Mouse (Mus musculus) erythroblast, adult 5-6 weeks (primary cell): ENCODE measurements around the gene Nutf2-ps1. TPM values are rescaled to one million over a fixed set of nuclear protein-coding genes. Genes with fewer than 3 reads are reported as not detected.

ENCODE experiments used
- ATAC-seq: replicated peaks from 2 replicates; pipeline ENCODE4 v1.8.0; 2016; ENCODE audit warnings: moderate number of reproducible peaks, mild to moderate bottlenecking, moderate TSS enrichment, inconsistent platforms; ENCODE audit not compliant: poor library complexity, low FRiP score, severe bottlenecking
- total RNA-seq, 2 experiments: library from RNA; stranded (forward) in 1 of 2; stranded (reverse) in 1 of 2; fragments of 150-400 nt in 1 of 2; fragments of 200-764, 138-1000 nt in 1 of 2; gene quantifications; 2 replicates each; pipeline versions ENCODE4 v1.2.3 to v1.2.4; 2015 to 2017; ENCODE audit warnings: low replicate concordance in 2 of 2

The Nutf2-ps1 gene
- total RNA-seq, 2 experiments from 2014 or later, result 4.0 to 52.3 TPM

GRCm38 (mm10) chr19:53571501-53572428 lies 17.1 kb downstream of the Nutf2-ps1 start:
- ATAC-seq, result no peak

DNA sequence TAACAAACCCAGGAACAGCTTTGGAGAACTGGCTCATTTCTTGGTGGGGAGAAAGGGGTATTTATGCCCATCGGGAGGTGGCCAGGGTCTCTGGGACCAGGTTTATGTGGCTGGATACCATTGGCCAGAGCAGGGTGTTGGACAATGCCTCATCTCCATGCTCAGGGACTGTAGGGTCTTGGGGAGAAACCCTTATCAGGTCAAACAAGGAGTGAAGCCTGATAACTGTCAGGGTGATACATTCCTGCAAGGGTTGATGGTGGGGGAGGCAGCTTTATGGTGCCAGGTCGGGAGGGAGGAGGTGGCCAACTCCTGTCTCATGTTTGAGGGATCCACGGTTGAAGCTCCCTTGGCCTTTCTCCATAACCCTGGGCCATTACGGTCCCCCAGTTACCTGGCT lies 17.8 kb downstream of the Nutf2-ps1 start:
- ATAC-seq, result no peak

DNA sequence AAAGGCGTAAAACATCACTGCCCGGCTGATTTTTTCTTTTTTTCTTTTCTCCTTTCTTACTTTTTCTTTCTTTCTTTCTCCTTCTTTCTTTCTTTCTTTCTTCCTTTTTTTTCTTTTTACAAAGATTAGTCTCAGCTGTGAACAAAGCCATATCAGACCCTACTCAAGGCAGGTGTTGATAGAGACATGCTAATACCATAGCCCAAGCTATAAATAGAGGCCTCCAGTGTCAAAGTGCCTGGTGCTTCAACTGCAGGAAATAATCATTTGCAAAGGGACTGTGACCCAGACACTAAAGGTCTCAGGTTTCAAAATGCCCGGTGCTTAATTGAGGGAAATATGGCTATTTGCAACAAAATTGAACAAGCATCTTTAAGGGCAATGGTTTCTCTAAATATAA lies 20.3 kb downstream of the Nutf2-ps1 start:
- ATAC-seq, result no peak

DNA sequence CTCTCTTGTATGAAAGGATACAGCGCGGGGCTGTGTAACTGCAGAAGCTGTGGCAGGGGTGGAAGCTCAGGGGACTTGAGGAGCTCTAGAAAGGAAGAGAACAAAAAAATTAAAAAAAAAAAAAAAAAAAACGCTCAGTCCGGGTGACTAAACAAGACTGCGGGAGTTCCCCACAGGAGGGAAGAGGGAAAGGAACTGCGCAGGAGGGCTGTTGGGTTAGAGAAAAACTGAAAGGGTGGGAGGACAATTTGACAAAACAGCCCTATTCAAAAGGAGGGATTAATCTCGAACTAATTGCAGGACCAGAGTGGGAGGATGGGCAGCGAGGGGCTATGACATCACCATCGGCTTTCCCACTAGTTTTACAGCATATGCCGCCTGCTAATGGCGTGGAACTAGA lies 21.0 kb downstream of the Nutf2-ps1 start:
- no peak for ATAC-seq

GRCm38 (mm10) chr19:53565565-53566277 lies 23.1 kb downstream of the Nutf2-ps1 start:
- no peak for ATAC-seq

DNA sequence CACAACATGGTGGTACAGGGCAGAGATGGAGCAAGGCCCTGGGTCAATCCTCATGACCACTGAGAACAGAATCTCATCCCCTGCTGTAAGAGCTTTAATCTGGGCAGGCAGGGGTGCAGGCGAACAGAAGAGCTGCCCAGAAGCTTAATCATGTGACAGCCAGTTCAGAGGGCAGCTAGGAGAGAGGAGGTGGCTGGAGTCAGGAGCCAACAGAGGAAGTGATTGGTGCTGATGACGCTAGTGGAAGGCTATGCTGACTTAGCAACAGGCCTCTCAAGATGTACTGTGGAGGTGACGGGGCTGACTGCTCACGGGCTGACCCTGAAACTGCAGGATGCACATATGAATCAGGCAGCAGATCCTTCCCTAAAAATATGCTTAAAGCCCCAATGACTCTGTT lies 24.7 kb downstream of the Nutf2-ps1 start:
- ATAC-seq, result no peak; the same call in 1 of the 2 replicates

- no peak for ATAC-seq
These were observed 28.4 kb downstream of the Nutf2-ps1 start for GRCm38 (mm10) chr19:53560436-53560835.

- ATAC-seq, result no peak
These were observed 31.5 kb downstream of the Nutf2-ps1 start for GRCm38 (mm10) chr19:53557267-53557936.

DNA sequence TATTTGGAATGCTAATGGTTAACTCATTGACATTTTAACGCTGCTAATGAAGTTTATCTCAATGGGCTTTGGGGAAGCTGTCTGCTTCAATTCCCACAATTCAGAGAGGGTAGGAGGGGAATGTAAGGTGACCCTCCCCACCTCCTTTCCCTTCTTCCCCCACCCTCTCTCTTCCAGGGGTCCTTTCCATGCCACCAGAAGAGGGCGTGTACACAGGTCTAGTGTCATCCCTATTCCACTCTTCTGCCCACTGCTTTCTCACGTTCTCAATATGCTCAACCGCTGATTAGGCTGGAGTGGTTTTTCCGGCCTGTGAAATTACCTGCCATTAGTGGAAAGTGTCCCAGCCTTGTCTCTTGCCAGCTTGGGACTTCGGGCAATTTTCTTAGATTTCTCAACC lies 32.0 kb downstream of the Nutf2-ps1 start:
- ATAC-seq, result no peak

DNA sequence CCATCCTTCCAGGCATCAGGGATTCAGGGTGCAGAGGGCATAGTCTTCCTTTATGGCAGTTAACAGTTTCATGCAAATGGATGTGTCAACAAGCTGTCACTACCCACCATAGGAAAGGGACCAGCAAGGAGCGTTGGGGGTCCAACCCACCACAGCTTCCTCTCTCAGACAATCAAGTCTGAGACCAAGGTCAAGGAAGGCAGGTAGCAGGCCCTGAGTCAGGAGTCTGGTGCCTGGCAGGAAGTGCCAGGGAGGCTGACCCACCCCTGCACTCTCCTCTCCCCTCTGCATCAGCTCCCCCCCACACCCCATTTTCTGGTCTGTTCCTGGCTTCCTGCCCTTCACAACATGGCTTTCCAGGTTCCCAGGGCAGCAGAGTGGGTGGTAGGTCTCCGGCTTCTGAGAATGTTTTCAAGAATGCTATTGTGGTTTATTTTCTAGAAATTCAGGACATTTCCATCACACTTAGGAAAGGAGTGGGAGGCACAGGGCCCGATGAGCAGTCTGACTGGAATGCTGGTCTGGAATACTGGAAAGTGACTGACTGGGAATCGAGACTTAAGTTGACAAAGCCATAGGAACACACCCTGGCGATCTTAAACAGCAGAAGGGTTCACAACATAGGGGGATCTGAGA lies 33.8 kb downstream of the Nutf2-ps1 start:
- ATAC-seq, result no peak

- ATAC-seq, result no peak
These were observed 34.5 kb downstream of the Nutf2-ps1 start for GRCm38 (mm10) chr19:53554402-53554801.

GRCm38 (mm10) chr19:53552795-53553194 lies 36.1 kb downstream of the Nutf2-ps1 start:
- no peak for ATAC-seq

DNA sequence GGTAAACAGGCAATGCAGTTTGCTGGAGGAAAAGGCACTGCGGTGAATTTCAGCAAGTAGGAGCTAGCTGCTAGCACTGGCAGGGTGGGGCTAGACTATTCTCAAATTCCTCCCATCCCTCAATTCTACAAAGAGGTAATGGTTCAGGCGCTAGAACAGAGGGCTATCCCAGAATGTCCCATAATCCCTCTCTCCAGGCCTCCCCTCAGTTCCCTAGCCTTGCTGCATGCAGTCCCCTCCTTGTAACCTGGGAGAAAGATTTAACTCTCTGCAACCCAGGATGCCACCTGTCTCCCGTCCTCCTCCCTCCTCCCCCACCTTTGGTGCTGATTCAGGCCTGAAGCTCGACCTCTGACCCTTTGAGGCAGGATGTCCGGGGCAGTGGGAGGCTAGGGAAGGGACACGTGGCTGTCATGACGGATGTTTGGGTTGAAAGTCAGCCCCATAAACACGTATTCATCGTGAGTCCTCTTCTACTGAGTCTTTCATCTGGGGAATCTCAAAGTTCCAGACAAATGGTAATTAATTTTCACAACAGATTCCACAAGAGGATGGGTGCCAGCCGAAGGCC lies 36.6 kb downstream of the Nutf2-ps1 start:
- ATAC-seq, result no peak

DNA sequence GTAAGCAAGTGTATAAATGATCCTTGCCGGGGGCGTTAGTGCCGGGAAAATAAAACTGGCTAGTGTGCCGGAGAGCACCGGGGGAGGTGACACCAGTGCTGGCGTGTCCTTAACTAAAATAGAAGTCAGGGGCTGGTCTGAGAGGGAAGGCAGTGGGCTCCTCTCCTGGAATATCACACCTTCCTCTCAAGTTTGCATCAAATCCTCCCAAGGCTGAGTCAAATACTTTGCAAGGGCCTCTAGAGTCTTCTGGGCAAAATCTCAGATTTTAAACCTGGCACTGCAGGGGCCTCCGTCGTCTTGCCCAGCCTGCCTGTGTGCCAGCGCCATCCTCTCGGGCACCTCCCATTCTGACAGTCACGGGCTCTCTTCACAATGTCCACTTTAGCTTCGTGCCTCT lies 37.9 kb downstream of the Nutf2-ps1 start:
- ATAC-seq, result no peak

- no peak for ATAC-seq
These were observed 41.3 kb downstream of the Nutf2-ps1 start for GRCm38 (mm10) chr19:53547597-53547996.

DNA sequence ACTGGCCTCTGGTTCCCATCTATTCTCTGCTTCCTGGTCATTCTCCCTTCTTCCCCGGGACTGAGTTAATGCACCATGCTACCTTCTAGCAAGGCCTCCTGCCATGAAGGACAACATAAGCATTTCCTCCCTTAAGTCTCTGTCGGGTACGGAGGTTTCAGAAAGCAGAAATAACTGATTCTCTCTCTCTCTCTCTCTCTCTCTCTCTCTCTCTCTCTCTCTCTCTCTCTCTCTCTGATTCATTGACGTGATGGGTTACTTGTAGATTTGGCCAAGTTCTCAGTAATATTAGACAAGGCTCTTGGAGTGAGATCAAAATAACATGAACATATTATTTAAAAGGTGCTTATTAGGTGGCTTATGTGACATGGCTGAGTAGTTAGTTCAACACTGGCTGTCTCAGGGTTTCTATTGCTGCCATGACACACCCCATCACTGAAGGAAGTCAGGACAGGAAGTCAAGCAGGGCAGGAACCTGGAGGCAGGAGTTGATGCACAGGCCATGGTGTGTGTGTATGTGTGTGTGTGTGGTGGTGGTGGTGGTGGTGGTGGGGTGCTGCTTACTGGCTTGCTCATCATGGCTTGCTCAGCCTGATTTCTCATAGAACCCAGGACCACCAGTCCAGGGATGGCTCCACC lies 43.8 kb downstream of the Nutf2-ps1 start:
- no peak for ATAC-seq

GRCm38 (mm10) chr19:53543602-53544001 lies 45.3 kb downstream of the Nutf2-ps1 start:
- no peak for ATAC-seq

DNA sequence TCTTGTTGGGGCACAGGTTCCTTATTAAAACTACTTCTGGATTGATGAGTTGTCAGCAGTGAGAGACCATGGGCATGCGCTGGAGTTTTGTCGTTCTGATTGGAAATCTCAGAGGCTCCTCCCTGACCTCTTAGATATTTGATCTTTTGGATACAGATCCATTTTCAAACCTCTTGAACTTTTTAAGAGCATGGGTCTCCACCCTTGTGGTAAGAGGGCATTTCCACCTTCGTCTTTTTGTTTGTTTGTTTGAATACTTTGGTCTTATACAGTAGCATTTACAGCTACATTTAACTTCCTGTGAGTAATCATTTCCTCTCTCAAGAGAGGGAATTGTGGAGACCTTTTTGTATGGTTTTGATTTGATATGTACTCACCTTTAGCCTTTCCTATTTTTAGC lies 49.6 kb downstream of the Nutf2-ps1 start:
- no peak for ATAC-seq

GRCm38 (mm10) chr19:53538796-53539195 lies 50.1 kb downstream of the Nutf2-ps1 start:
- ATAC-seq, result no peak
